Mouse (Mus musculus) erythroid progenitor cell, adult 5-6 weeks (primary cell): ENCODE measurements at regions not wholly inside any gene's neighbourhood (a gene's known extent, or its start where the extent isn't known, plus 50 kb on each side); places are given as distances from the start of the nearest gene placed in this dataset.

Experiments used
- ATAC-seq: replicated peaks from 2 replicates; pipeline ENCODE4 v1.8.0; 2016; ENCODE audit warnings: moderate number of reproducible peaks, mild to moderate bottlenecking, moderate TSS enrichment, inconsistent platforms; ENCODE audit not compliant: poor library complexity, low FRiP score, severe bottlenecking

DNA sequence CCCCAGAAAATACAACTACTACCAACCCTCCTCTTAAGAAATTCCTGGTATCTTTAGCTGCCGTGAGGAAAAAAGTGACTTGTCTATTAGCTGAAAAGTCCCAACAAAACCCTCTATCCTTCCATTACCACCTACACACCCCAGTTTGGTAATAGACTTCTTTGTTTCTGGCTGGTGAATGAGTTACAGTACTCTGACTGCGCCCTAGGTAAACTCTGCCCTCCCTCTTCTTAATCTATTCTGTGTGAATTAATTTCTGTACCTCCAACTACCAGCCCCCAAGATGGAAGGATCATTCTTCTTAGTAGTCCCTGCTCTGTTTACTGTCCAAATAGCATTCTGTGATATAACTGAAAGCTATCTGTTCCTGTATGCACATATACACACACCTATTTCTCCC, 245.4 kb downstream of the Pik3r1 start:
- no peak for ATAC-seq

DNA sequence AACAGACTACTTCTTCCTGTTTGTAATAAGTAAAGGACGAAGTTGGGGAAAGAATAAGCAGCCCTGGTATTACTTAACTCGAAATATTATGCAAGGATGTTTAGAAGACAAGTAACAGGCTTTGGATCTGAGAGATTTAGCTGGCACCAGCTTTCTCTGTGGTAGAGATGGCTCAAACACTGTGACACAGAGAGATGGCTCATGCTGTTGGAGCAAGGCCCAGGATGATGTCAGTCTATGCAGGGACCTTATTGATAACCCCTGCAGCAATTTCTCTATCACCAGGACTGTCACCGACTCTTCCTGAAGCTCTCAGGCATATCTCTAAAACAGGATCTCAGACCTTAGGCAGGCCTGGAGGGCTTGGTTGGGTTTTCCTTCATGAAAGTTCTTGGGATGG, 254.7 kb downstream of the Pik3r1 start:
- ATAC-seq: peak; percentile 47; the same call in 1 of the 2 replicates

DNA sequence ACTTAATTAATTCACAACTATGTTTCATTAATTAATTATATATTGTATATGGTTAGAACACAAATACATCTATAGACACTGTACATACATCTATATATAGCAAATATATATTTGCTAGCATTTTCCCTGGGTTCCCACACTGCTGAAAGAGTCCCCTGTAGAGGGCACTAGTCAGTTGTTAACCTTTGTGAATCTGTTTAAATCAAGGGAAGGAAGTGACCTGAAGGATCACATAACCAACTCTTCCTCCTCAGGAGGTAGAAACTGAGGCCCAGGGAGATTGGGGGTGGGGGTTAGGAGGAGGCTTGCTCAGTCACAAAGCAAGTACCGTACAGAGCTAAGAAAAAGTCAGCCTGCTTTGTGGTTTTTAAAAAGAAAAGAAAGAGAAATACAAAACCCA, 258.1 kb downstream of the Pik3r1 start:
- ATAC-seq: peak; percentile 72

DNA sequence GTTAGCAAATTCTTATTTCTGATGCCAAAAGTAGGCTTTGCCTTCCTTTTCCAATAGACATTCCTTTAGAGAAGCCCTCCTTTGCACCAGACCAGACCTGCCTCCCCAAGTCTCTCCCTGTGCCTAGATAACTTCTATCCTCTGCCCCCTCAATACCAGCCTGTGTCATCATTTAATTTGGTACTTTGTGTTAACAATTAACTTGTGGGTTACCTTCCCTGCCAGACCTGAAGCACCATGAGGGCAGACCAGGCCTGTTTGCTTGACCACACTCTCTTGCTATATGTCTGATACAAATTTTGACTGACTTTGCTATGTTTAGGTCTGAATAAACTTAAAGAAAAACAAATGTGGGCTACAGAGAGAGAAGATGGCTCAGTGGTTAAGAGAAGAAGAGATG, 259.7 kb downstream of the Pik3r1 start:
- ATAC-seq: no peak

DNA sequence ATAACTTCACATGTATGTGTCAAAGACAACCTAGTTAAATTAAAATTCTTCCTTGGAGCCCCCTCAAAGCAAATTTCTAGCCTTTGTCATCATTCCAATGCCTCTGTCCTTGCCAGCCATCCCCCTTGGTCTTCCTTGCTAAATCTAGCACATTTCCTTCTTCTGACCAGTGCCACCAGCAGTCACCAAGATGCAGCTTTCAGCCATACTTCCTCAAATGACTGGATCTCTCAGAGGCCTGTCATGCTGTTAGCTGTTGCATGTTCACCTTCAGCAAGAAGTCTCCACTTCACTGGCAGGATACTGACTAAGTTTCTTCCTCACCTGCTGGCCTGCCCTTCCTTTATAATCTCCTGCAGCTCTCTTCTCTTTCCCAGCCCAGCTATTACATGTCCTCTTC, 261.3 kb downstream of the Pik3r1 start:
- no peak for ATAC-seq

DNA sequence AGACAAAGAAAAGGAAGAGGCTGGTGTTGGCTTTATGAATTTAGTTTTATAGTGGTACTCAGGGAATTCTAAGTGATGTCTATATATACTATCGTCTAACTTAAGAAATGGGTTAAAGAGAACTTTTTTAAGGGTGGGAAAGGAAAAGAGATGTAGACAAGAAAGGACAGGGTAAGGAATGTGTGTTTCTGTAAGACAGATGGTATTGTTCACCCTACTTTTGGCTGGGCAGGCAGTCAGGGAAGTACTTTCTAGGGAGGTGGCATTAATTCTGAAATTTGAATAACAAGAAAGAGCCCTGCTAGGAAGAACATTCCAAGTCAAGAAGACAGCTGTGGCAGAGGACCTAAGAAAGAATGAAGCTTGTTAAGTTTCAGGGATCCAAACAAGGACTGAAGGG, 263.0 kb downstream of the Pik3r1 start:
- ATAC-seq: no peak

DNA sequence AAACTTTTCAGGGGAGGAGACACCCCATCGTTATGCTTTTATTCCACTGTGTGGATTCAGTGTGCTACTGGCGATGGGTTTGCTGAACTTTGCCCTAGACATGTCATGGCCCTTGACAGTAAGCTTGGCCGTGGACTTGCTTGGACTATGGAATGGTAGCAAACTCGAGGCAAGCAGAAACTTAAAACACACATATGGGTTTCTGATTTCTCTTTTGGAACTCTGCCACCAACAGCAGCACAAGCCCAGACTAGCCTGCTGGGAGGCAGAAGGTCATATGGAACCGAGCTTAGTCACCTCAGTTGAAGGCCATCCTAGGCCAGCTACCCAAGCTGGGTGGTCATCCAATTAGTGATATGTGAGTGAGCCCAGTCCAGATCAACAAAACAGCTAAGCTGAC, 263.8 kb downstream of the Pik3r1 start:
- no peak for ATAC-seq

DNA sequence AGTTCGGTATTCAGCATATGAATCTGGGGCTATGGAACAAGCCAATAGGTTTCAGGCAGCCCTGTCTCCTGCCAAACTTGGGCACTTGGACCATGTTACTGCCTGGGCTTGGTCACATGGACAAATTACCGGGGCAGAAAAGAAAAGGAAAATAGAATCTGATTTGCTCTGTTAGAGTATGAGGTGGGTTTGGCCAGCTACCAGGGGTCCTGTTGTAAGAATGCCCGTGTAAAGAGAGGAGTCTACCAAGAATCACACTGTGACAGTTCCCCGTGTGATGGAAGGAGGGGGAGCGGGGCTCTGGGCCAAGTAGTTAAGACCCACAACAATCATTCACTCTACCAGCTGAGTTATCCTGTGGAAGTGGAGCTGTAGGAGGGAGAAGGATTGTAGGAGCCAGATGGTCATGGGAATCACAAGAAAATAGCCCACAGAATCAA, 266.2 kb downstream of the Pik3r1 start:
- ATAC-seq: no peak

DNA sequence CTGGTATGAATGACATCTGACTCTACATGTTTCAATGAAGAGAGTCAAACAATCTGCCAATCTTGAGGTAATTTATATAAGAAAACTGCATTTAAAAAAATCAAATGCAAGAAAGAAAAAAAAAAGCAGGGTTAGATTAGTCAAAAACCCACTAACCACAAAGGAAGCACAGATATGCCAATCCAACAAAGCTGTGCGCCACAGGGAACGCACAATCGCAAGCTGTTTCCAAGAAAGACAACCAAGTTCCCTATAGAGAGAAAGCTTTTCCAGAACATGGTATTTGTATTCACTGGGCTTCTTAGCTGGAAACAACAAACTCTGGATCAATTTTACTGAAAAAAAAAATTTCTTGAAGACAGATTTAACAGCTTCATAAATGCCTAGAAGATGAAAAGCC, 267.0 kb downstream of the Pik3r1 start:
- no peak for ATAC-seq

DNA sequence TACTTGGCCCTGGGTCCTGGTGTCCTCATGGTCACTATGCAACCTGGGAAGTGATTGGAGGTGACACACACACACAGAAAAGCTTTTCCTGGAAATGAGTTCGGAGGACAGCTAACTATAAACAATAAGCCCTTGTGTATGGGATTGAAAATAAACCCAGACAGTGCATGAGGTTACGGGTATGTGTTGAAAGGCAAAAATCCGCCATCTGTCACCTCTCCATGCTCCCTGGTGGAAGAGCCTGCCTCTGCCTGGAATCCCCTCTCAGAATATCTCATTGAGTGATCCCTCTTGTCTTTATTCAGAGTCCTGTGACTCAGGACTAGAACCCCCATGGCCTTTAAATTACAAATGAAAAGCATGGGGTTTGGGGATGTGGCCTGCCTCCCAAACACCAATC, 276.2 kb downstream of the Pik3r1 start:
- ATAC-seq: no peak

DNA sequence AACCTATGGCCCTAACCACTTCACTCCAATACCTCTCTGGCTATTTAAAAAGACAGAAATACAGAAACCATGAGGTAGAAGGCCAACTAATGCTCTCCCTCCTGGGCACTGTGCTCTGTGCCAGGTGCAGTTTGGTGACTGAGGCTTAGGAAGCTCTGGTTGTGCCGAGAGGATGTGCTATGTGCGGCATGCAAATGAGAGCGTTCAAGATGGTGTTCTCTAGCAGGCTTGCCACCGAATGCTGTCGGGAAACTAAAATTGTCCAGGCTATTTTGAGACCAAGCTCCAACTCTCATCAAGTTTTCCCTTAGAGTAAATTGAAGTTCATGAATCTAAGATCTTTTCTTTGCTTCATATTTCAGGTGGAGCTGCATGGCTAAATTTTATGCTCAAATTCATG, 277.1 kb downstream of the Pik3r1 start:
- no peak for ATAC-seq

DNA sequence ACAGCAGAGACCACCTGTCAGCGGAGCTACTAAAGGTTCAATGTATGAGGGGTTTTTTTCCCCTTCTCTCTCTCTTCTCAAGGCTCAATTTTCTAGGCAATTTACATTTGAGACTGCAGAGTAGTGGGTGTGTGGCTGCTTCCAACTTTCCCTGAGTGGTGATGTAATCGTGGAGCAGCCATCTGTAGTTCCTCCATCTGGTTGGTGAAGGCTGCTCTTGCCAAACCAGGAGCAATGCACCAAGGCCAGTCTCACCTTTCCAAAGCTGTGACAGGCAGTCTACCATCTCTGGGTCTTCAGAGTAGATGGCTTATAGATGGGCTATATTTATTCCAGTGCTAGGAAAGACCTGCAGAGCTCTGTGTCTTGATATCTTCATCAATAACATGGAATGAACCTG, 280.4 kb downstream of the Pik3r1 start:
- ATAC-seq: no peak

DNA sequence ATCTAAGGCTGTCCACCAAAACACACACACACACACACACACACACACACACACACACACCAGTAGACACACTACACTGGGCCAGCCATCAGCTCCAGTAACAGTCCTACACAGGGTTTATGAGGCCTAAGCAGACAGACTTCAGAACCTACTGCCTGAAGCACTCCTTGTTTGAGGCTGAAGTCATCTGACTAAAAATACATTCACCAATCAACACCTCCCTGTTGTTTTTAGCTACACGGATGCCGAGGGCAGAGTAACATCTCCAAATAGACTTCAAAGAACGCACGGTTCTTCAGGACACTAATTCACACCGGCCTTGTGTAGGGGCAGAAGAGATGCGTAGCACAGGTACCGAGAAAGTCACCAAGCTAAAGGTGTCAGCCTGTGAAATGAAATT, 282.2 kb downstream of the Pik3r1 start:
- no peak for ATAC-seq

DNA sequence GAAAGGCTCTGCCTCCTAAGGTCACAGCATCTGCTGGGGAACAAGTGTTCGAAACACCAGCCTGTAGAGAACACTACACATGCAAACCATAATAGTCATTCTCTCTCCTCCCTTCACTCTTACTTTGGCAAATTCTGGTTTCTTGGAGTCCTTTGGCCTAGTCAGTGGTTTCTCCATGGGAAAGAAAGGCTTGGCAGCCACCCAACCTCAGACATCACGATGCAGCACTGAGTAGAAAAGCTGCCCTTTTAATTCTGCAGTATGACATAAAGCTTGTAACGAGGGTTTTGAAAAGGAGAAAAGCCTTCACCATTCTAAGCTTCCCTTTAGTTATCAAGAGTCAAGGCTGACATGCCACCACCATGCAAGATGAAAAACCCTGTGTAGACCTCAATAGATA, 284.2 kb downstream of the Pik3r1 start:
- ATAC-seq: no peak

DNA sequence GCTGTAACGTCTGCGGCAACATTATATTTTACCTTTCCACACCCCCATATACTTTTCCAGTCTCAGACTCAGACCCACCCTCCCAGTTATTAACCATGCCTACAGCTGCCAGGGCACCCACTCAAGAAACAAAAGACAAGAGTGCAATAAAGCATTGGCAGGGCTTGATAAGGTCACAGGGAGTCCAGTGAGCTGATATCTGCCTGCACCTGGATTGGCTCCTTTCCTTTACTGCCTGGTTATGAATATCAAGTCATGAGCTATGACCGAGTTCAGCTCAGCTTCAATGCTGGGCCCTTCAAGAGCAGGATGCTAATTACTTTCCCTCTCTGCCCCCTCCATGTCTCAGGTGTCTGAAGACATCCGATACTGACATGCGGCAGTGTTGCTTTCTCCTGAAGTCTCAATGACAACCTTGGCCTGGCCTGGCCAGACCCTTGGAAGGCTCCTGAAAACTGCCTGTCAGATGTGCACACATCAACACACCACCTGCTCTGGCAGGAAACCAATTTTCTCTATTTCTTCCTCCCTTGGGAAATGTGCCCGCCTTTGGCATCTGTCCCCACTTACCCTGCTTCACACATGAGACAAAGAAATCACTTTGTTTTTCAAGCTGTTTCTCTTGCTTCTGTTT, 286.3 kb downstream of the Pik3r1 start:
- no peak for ATAC-seq

DNA sequence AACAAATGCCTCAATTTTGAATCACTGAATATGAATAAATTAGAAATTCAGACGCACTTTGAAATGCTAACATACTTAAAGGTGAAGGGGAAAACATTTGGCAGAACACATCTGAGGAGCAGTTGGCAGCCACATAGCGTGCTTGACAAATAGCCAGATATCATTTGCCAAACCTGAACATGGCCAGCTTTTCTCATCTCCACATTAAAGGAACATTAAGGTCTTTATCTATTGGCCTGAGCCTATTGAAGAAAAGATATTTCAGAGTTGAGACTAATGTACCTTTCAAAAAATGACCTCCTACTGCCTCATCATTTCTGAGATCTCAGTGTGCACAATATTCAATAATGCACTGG, 288.7 kb downstream of the Pik3r1 start:
- no peak for ATAC-seq

DNA sequence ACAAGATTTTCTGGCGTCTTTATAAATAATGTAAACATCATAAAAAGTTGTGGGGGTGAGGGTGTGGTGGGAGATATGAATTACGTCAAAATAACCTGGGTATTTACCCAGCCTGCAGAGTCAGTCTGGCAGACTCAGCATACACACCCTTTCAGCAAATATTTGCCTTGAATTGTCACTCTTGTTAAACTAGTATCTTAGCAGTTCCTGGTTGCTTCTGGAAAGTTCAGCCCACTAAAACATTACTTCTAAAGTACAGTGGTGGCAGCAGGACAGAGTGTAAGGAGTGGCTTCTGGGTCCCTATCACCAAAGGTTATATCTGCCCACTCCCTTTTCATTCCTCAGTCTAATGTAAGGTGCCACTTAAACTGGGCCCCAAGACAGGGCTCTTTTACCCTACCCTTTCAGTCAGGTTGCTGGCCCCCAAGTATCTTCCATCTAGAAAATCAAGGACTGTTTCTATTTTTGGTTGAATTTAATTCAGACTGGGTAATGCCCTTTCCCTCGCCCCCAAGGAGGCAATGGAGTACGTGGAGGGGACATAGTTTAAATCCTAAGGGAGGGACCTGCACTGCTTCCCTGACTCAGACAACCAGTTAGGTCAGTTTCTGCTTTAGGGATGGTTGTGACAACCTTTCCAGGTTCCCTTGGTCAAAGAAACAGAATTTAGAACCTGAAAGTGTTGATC, 289.3 kb downstream of the Pik3r1 start:
- no peak for ATAC-seq

DNA sequence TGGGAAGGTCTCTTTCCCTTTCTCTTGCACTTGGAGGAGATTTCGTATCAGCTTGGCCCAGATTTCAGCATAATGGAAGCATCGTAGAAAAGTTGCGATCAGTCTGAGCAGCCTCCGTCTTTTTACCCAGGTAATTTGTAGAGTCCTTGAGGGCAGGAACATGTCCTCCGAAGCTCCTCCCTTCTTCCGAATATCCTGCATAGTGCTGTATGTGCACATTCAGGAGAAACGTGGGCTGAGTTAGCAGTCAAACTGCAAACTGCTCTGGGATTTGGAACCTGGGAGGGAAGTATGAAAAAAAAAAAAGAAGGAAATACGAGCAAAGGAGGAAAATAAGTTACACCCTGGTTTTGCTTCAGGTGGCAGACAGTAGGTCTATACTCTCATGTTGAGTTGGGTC, 294.7 kb downstream of the Pik3r1 start:
- no peak for ATAC-seq

DNA sequence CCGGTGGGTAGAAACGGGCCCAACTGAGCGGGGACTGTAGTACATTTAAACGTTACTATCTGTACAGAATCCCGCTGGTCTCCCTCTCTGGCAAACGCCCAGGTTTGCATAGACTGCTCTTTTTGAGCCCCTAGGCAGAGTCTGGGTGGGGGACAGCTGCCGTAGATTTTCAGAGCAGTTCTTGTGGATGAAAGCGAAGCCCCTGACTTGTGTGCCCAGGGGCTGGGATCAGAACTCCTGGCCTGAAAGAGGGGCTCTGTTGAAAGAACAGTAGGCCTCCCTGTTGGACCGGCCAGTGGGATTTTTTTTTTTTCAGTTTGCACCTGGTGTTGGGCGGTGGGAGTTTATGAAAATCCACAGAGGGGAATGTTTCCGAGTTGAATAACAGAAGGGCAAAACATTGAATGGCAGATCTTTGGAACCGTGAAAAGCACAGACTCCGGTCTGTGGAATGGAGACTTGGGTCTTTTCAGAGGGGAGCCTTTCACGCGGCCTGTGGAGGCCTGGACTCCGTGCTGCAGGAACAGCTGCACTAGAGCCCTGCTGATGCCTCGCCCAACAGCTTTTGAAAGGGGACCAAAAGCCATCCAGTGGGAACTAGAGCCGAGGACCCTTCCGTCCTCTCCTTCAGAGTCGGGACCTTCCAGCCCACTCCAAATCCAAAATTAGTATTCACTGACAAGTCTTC, 297.3 kb downstream of the Pik3r1 start:
- ATAC-seq: no peak

DNA sequence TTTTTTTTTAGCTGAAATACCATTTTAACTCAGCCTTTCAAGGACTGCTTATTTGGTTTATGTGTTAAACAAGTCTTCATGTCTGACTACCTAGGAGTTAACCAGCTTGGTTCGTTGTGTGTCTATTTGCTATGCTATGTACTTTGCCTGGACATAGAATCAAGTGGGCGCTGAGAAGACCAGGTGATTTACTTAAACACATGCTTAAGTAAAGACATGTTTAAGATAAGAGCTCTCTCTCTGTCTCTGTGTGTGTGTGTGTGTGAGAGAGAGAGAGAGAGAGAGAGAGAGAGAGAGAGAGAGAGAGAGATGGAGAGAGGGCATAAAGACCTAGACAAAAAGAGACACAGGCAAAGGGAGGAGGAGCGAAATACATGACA, 302.3 kb downstream of the Pik3r1 start:
- no peak for ATAC-seq

DNA sequence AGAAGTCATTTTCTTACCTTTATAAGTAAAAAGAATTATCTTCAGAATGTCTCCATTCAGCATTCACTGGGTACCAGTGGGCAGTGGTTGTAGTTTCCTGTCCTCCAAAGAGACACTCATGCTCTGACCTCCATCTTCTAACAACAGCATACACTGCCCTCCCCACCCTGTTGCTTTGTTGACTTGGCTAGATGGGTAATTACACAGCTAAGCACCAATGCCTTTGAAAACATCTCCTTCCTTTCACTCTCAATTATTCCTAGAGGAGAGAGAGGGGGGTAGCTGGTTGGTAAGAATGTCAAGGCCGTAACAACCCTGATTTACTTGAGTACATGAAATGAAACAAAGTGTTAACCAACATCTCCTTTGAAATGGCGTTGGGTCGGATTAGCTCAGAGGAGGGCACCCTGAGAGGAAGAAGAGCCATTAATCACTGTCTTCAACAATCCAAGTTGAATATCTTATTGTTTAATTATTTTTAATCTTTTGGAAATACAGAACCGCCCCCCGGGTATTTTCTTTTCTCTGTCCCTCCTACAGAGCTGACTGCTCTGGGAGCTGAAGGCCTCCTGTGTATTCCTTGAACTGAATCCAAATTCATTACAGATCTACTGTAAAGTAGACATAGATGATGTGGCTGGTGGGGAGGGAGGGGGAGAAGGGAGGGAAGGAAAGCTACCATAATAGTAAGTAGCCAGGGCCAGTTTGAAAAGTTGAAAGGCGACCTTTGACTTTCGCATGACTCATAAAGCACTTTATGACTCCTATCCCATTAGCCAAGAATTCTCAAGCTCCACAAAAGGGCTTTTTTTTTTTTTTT, 302.9 kb downstream of the Pik3r1 start:
- no peak for ATAC-seq
